Mouse (Mus musculus) heart, adult 2 months (tissue): ENCODE measurements at regions not wholly inside any gene's neighbourhood (a gene's known extent, or its start where the extent isn't known, plus 50 kb on each side); places are given as distances from the start of the nearest gene placed in this dataset.
A peak's percentile ranks its signal among the peaks of the same experiment; 100 is the strongest.

ENCODE experiments used
- DNase-seq, 2 experiments: peaks; one replicate each; pipeline ENCODE4 v3.0.0; 2021
- H3K27ac ChIP-seq: fragments of 200-600 bp; 2 replicates; pipeline ENCODE4 v1.8.1; 2022
- H3K27me3 ChIP-seq: fragments of 200-500 bp; 2 replicates; pipeline ENCODE4 v1.6.1; 2012; ENCODE audit warnings: mild to moderate bottlenecking, low read length, inconsistent platforms, mixed read lengths; ENCODE audit not compliant: control insufficient read depth, insufficient read depth
- H3K36me3 ChIP-seq: fragments of 200-500 bp; 2 replicates; pipeline ENCODE4 v1.6.1; 2012; ENCODE audit warnings: low read length, inconsistent platforms; ENCODE audit not compliant: control insufficient read depth, insufficient read depth
- H3K4me1 ChIP-seq: fragments of 200-500 bp; 2 replicates; pipeline ENCODE4 v1.6.1; 2011; ENCODE audit warnings: low read length; ENCODE audit not compliant: control insufficient read depth, insufficient read depth
- H3K4me3 ChIP-seq: fragments of 200-600 bp; 2 replicates; pipeline ENCODE4 v1.8.1; 2022
- H3K79me2 ChIP-seq: fragments of 200-500 bp; replicated peaks from 2 replicates; pipeline ENCODE4 v1.6.1; 2012; ENCODE audit warnings: mild to moderate bottlenecking, inconsistent platforms, low read length, moderate library complexity, mixed read lengths; ENCODE audit not compliant: control insufficient read depth, insufficient read depth
- H3K9ac ChIP-seq: fragments of 200-500 bp; 2 replicates; pipeline ENCODE4 v1.6.1; 2012; ENCODE audit warnings: low read depth, mild to moderate bottlenecking, control low read depth, inconsistent platforms, low read length, mixed read lengths
- CTCF ChIP-seq: fragments of 200-600 bp; IDR thresholded peaks from 2 replicates; pipeline ENCODE4 v1.8.1; 2022; ENCODE audit warnings: antibody characterized with exemption, mild to moderate bottlenecking, moderate library complexity
- EP300 ChIP-seq: fragments of 200-500 bp; IDR thresholded peaks from 2 replicates; pipeline ENCODE4 v1.6.1; 2011; ENCODE audit warnings: low read depth, low read length, control low read depth; ENCODE audit not compliant: insufficient read depth
- POLR2A ChIP-seq: fragments of 200-500 bp; IDR thresholded peaks from 2 replicates; pipeline ENCODE4 v1.6.1; 2011; ENCODE audit warnings: mild to moderate bottlenecking, low read depth, low read length, control low read depth; ENCODE audit not compliant: insufficient read depth
- WGBS: fragments of 180-500 bp; shearing (Covaris S2); methylation state at CpG from one replicate; pipeline ENCODE4 v1.1.7; 2018; 5-methylcytosine and 5-hydroxymethylcytosine counted together
- intact Hi-C: fragments of 180-260 bp; cut with DNase I; formaldehyde crosslinking; loops from one replicate; pipeline ENCODE4 v1.15.1; 2025

- no peaks in the 10 kb centered on the region for H3K36me3 ChIP-seq
- no peak for DNase-seq
- H3K27ac ChIP-seq, result no peak overlapping the region
- H3K9ac ChIP-seq, result no peak overlapping the region
- H3K27me3 ChIP-seq, result no peaks in the 10 kb centered on the region
- no peaks in the 10 kb centered on the region for H3K4me1 ChIP-seq
- intact Hi-C loops, result no loop called here
- 62% methylated on average over 3 of the region's 3 CpGs for WGBS
- TF ChIP-seq EP300 (no peak), CTCF (no peak), POLR2A (no peak)
- no peaks in the 10 kb centered on the region for H3K79me2 ChIP-seq
- no peak overlapping the region for H3K4me3 ChIP-seq
These were observed 92.7 kb upstream of the Mbip start for GRCm38 (mm10) chr12:56438384-56438783.

GRCm38 (mm10) chr12:56437975-56438374, 92.3 kb upstream of the Mbip start:
- Histone ChIP-seq H3K36me3 (no peaks in the 10 kb centered on the region), H3K9ac (no peak overlapping the region), H3K4me1 (no peaks in the 10 kb centered on the region), H3K4me3 (no peak overlapping the region), H3K27me3 (no peaks in the 10 kb centered on the region), H3K27ac (no peak overlapping the region), H3K79me2 (no peaks in the 10 kb centered on the region)
- no peak for TF ChIP-seq EP300
- TF ChIP-seq CTCF, result no peak
- no peak for TF ChIP-seq POLR2A
- intact Hi-C loops, result no loop called here
- 69% methylated on average over 3 of the region's 3 CpGs for WGBS
- no peak for DNase-seq

GRCm38 (mm10) chr12:56426681-56427246, 81.1 kb upstream of the Mbip start:
- Histone ChIP-seq H3K9ac (no peak overlapping the region), H3K27me3 (no peaks in the 10 kb centered on the region), H3K27ac (no peak overlapping the region), H3K4me1 (no peaks in the 10 kb centered on the region), H3K4me3 (no peak overlapping the region), H3K79me2 (no peaks in the 10 kb centered on the region), H3K36me3 (no peaks in the 10 kb centered on the region)
- intact Hi-C loops, result no loop called here
- 76% methylated on average over 9 of the region's 9 CpGs for WGBS
- TF ChIP-seq POLR2A, result no peak
- TF ChIP-seq CTCF, result no peak
- no peak for TF ChIP-seq EP300
- no peak for DNase-seq

- Histone ChIP-seq H3K79me2 (no peaks in the 10 kb centered on the region), H3K27me3 (no peaks in the 10 kb centered on the region), H3K36me3 (no peaks in the 10 kb centered on the region), H3K4me3 (no peak overlapping the region), H3K27ac (no peak overlapping the region), H3K4me1 (no peaks in the 10 kb centered on the region), H3K9ac (no peak overlapping the region)
- intact Hi-C loops, result no loop called here
- no peak for DNase-seq
- 81% methylated on average over 7 of the region's 7 CpGs for WGBS
- no peak for TF ChIP-seq EP300
- TF ChIP-seq POLR2A, result no peak
- no peak for TF ChIP-seq CTCF
These were observed 70.4 kb upstream of the Mbip start for GRCm38 (mm10) chr12:56416106-56416505.

- 50% methylated on average over 8 of the region's 8 CpGs for WGBS
- DNase-seq, result peak; percentile 46 to 69
These were observed 69.4 kb upstream of the Mbip start for GRCm38 (mm10) chr12:56414861-56415765.

GRCm38 (mm10) chr12:56405658-56406057, 60.0 kb upstream of the Mbip start:
- Histone ChIP-seq H3K27me3 (no peaks in the 10 kb centered on the region), H3K4me3 (no peak overlapping the region), H3K36me3 (no peaks in the 10 kb centered on the region), H3K9ac (no peak overlapping the region), H3K4me1 (no peaks in the 10 kb centered on the region), H3K27ac (no peak overlapping the region), H3K79me2 (no peaks in the 10 kb centered on the region)
- intact Hi-C loops, result loop anchor here (5.0 kb wide), 1 partner anchor 348 kb away; no protein-coding TSS in a partner anchor
- no peak for DNase-seq
- WGBS, result 69% methylated on average over 5 of the region's 5 CpGs
- no peak for TF ChIP-seq CTCF

More at GRCm38 (mm10) chr12:56414861-56415765, 69.4 kb upstream of the Mbip start:
- intact Hi-C loops, result no loop called here
- Histone ChIP-seq H3K4me1 (no peaks in the 10 kb centered on the region), H3K4me3 (no peak overlapping the region), H3K27me3 (no peaks in the 10 kb centered on the region), H3K9ac (no peak overlapping the region), H3K79me2 (no peaks in the 10 kb centered on the region), H3K27ac (no peak overlapping the region), H3K36me3 (no peaks in the 10 kb centered on the region)
- no peak for TF ChIP-seq POLR2A
- TF ChIP-seq EP300, result no peak
- TF ChIP-seq CTCF, result no peak
